Mouse (Mus musculus) urinary bladder, postnatal 14 days (tissue): ENCODE measurements around the gene Vmn1r19.
"Not testable (repeated sequence)": the region's sequence is repeated elsewhere in the genome, so short reads cannot be mapped to it uniquely, and the experiment has no call there.

Experiments
- DNase-seq: peaks from one replicate; pipeline ENCODE4 v3.0.0; 2021; ENCODE audit warnings: low spot score

Gene Vmn1r19

DNA sequence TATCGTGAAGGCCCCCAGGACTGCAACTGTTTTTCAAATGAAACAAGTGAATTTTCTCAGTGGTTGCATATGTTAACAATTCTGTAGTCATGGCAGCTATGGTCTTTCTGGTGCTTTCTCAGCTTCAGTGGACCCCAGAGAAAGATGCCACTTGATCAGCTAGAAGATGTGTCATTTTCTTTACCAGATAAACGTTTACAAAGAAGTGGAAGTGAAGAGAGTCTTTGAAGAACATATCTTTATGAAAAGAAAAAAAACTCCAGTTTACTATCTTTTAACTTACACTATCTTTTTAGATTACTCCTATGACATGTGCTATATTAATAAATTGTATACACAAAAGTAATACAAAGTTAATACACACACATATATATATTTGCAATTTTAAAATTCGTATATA, at the start of gene Vmn1r19:
Gene Vmn1r19 (plus strand): TSS at position 301 of the 400 bp plus-strand sequence.
- DNase-seq = not testable (repeated sequence)

- no peak for DNase-seq
Observed at GRCm38 (mm10) chr6:57356864-57357263, 46.7 kb upstream of the Vmn1r19 start.

- no peak for DNase-seq
Observed at GRCm38 (mm10) chr6:57363627-57364026, 40.0 kb upstream of the Vmn1r19 start, which contains the start of gene Vmn1r17. Gene Vmn1r17, minus strand, starts transcription at chr6:57363727.

- not testable (repeated sequence) for DNase-seq
Observed at GRCm38 (mm10) chr6:57365866-57366265, 37.7 kb upstream of the Vmn1r19 start.

DNA sequence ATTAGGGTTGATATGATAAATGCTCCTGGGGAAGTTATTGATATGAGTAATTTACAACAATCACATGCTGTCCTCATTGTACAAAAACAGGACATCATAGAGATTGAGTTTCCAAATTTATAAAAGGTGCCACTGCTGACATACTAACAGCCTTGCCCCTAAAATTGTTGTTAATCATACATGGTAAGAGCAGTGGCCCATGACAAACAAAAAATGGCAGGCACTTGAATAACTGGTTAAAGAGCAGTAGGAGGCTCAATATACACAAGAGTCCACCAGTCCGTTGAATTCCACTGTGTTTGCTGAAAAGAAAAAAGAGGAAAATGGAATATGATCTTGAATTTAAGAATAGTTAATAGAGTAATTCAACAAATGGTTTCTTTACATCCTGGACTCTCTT, 36.1 kb upstream of the Vmn1r19 start:
- no peak for DNase-seq

DNA sequence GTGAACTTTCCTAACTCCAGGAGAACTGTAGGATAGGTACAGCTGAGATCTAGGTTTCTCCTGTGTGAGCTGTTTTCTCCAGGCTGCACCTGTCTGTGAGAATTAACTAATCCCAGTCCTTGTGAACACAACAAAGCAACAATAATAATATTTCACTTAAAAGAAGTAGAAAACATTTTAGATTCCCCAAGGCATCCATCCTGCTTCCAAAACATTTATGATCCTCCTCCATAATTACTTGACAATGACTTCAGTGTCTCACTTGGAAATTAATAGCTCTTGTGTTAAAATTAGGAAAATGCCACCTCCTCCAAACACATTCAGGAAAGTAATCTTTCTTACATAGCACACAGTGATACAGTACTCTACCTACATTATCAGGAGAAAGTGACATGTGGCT, 7.9 kb upstream of the Vmn1r19 start, which contains the start of gene Vmn1r18:
Gene Vmn1r18 (minus strand): TSS at position 101 of the 400 bp plus-strand sequence.
- DNase-seq = no peak

DNA sequence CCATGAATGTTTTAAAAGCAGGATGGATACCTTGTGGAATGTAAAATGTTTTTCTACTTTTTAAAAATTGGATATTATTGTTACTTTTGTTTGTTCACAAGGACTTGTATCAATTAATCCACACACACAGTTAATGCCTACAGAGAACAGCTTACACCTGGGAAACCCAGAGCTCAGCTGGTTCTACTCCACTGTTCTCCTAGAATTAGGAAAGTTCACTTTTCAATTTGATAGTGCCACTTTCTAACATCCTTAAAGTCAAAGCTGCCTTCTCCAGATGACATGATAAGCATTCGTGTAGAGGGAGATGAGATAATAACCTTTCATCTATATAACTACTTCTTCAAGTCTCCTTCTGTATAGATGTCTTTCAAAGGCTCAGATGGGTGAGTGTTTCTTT, 25.1 kb downstream of the Vmn1r19 start, which contains the start of gene Vmn1r20:
Gene Vmn1r20 (plus strand): TSS at position 301 of the 400 bp plus-strand sequence.
- no peak for DNase-seq

DNA sequence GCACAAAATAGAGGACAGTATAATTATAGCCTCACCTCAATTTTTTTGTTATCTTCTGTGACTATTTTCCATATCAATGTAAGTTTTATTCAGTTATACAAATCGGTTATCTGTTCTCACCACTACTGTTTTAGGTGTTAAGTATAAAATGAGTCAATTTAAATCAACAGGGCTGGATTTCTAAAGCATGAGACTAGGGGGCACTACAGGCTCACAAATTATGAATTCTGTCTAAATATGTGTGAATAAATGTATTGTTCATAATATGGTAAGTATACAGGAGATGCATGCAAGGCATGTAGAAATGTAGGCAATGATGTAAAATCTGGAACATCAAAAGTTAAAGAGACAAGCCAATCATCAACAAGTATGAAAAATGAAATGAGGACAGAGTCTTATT, 27.6 kb downstream of the Vmn1r19 start:
- DNase-seq = no peak
